Mouse (Mus musculus): ENCODE data around the gene Ttbk2.

Gene Ttbk2

GRCm38 (mm10) chr2:120731877-120732530 is 118.4 kb downstream of the Ttbk2 start:
- no peak for DNase-seq

- peak; percentile 93 to 94 for DNase-seq
Measured at GRCm38 (mm10) chr2:120731167-120731862, 119.1 kb downstream of the Ttbk2 start.

GRCm38 (mm10) chr2:120730639-120731166 is 119.7 kb downstream of the Ttbk2 start:
- DNase-seq: peak in 1 of 2 experiments; percentile 40

- peak; percentile 23 to 35 for DNase-seq
Measured at GRCm38 (mm10) chr2:120729775-120730585, 120.4 kb downstream of the Ttbk2 start.

GRCm38 (mm10) chr2:120724176-120724575 is 126.2 kb downstream of the Ttbk2 start:
- DNase-seq: no peak

- no peak for DNase-seq
Measured at GRCm38 (mm10) chr2:120723621-120724020, 126.8 kb downstream of the Ttbk2 start.

- DNase-seq: no peak
Measured at GRCm38 (mm10) chr2:120722491-120722890, 127.9 kb downstream of the Ttbk2 start.

- no peak for DNase-seq
Measured at GRCm38 (mm10) chr2:120721911-120722310, 128.5 kb downstream of the Ttbk2 start.

- DNase-seq: no peak
Measured at GRCm38 (mm10) chr2:120720821-120721220, 129.6 kb downstream of the Ttbk2 start.

GRCm38 (mm10) chr2:120718496-120718895 is 131.9 kb downstream of the Ttbk2 start:
- DNase-seq: no peak

- DNase-seq: no peak
Measured at GRCm38 (mm10) chr2:120713441-120713840, 137.0 kb downstream of the Ttbk2 start.

- DNase-seq: no peak
Measured at GRCm38 (mm10) chr2:120710948-120711347, 139.5 kb downstream of the Ttbk2 start.

- DNase-seq: no peak
Measured at GRCm38 (mm10) chr2:120710154-120710553, 140.2 kb downstream of the Ttbk2 start.

GRCm38 (mm10) chr2:120707041-120707440 is 143.4 kb downstream of the Ttbk2 start:
- no peak for DNase-seq

GRCm38 (mm10) chr2:120702675-120703074 is 147.7 kb downstream of the Ttbk2 start:
- DNase-seq: no peak

GRCm38 (mm10) chr2:120700379-120700885 is 150.0 kb downstream of the Ttbk2 start:
- no peak for DNase-seq

- no peak for DNase-seq
Measured at GRCm38 (mm10) chr2:120697767-120698166, 152.6 kb downstream of the Ttbk2 start.
